Mouse (Mus musculus) hindlimb bud, embryonic 11.5 days (tissue): Measurements from ENCODE around the gene Nisch.

Source experiments
- DNase-seq: peaks from one replicate; pipeline ENCODE4 v3.0.0-alpha.2; 2012; ENCODE audit warnings: low read depth, low spot score; ENCODE audit errors: extremely low spot score

The Nisch gene

GRCm38 (mm10) chr14:31193791-31194190 lies 23.0 kb downstream of the Nisch start:
- no peak for DNase-seq

GRCm38 (mm10) chr14:31191936-31192335 lies 24.8 kb downstream of the Nisch start:
- no peak for DNase-seq

GRCm38 (mm10) chr14:31189348-31189747 lies 27.4 kb downstream of the Nisch start:
- DNase-seq, result no peak

- DNase-seq, result no peak
These were observed 28.0 kb downstream of the Nisch start for GRCm38 (mm10) chr14:31188771-31189181.

- DNase-seq, result no peak
These were observed 30.1 kb downstream of the Nisch start for GRCm38 (mm10) chr14:31186656-31187055.

- no peak for DNase-seq
These were observed 32.6 kb downstream of the Nisch start for GRCm38 (mm10) chr14:31184195-31184594.

- DNase-seq, result no peak
These were observed 33.2 kb downstream of the Nisch start for GRCm38 (mm10) chr14:31183541-31183940.

GRCm38 (mm10) chr14:31182786-31183290 lies 33.9 kb downstream of the Nisch start:
- DNase-seq, result no peak

GRCm38 (mm10) chr14:31181512-31181911 lies 35.2 kb downstream of the Nisch start:
- no peak for DNase-seq

GRCm38 (mm10) chr14:31179677-31180365 lies 36.9 kb downstream of the Nisch start:
- DNase-seq, result no peak

GRCm38 (mm10) chr14:31177715-31178114 lies 39.0 kb downstream of the Nisch start:
- no peak for DNase-seq

- no peak for DNase-seq
These were observed 39.5 kb downstream of the Nisch start for GRCm38 (mm10) chr14:31177287-31177686.

- no peak for DNase-seq
These were observed 43.2 kb downstream of the Nisch start for GRCm38 (mm10) chr14:31173537-31173936.

GRCm38 (mm10) chr14:31172781-31173455 lies 43.8 kb downstream of the Nisch start:
- no peak for DNase-seq

- DNase-seq, result no peak
These were observed 44.9 kb downstream of the Nisch start for GRCm38 (mm10) chr14:31171821-31172220.

GRCm38 (mm10) chr14:31171386-31171785 lies 45.4 kb downstream of the Nisch start:
- DNase-seq, result no peak

GRCm38 (mm10) chr14:31170963-31171362 lies 45.8 kb downstream of the Nisch start:
- no peak for DNase-seq

- DNase-seq, result no peak
These were observed 47.2 kb downstream of the Nisch start for GRCm38 (mm10) chr14:31169508-31169907.

- DNase-seq, result no peak
These were observed 48.3 kb downstream of the Nisch start, which contains the start of gene Stab1 for GRCm38 (mm10) chr14:31168425-31168824. Gene Stab1, minus strand, starts transcription at chr14:31168641.

GRCm38 (mm10) chr14:31166827-31167226 lies 49.9 kb downstream of the Nisch start:
- DNase-seq, result no peak

- DNase-seq, result no peak
These were observed 50.6 kb downstream of the Nisch start for GRCm38 (mm10) chr14:31165991-31166630.

- no peak for DNase-seq
These were observed 51.3 kb downstream of the Nisch start for GRCm38 (mm10) chr14:31165458-31165857.
